Mouse (Mus musculus) forebrain, postnatal 0 days (tissue): ENCODE data around the gene Lsamp. TPM values are rescaled to one million over a fixed set of nuclear protein-coding genes. Genes with fewer than 3 reads are reported as not detected.

Source experiments
- ATAC-seq: fragments of 200-750 bp; cut with Nextera tagmentation; 2 replicates; pipeline ENCODE4 v1.8.0; 2017; ENCODE audit warnings: mild to moderate bottlenecking, moderate library complexity
- DNase-seq: peaks from one replicate; pipeline ENCODE4 v3.0.0-alpha.2; 2015
- H3K27ac ChIP-seq: fragments of 300-500 bp; sonication (generic); 2 replicates; pipeline ENCODE4 v1.5.1; 2014; ENCODE audit warnings: low read depth, mild to moderate bottlenecking, antibody characterized with exemption, low read length, moderate library complexity, mixed read lengths
- H3K27me3 ChIP-seq: fragments of 300-500 bp; sonication (generic); 2 replicates; pipeline ENCODE4 v1.6.1; 2014; ENCODE audit warnings: mild to moderate bottlenecking, low read length, mixed read lengths; ENCODE audit not compliant: insufficient read depth
- H3K36me3 ChIP-seq: fragments of 300-500 bp; sonication (generic); 2 replicates; pipeline ENCODE4 v1.6.1; 2014; ENCODE audit warnings: mild to moderate bottlenecking, moderate library complexity; ENCODE audit not compliant: insufficient read depth
- H3K4me1 ChIP-seq: fragments of 300-500 bp; sonication (generic); 2 replicates; pipeline ENCODE4 v1.6.1; 2014; ENCODE audit warnings: antibody characterized with exemption; ENCODE audit not compliant: insufficient read depth
- H3K4me2 ChIP-seq: fragments of 300-500 bp; sonication (generic); 2 replicates; pipeline ENCODE4 v1.6.1; 2014; ENCODE audit warnings: low read depth, mild to moderate bottlenecking, moderate library complexity
- H3K4me3 ChIP-seq: fragments of 300-500 bp; sonication (generic); 2 replicates; pipeline ENCODE4 v1.5.1; 2014; ENCODE audit warnings: low read depth, low read length, mixed read lengths
- H3K9ac ChIP-seq: fragments of 300-500 bp; sonication (generic); 2 replicates; pipeline ENCODE4 v1.6.1; 2014; ENCODE audit warnings: mild to moderate bottlenecking
- H3K9me3 ChIP-seq: fragments of 300-500 bp; sonication (generic); 2 replicates; pipeline ENCODE4 v1.6.1; 2016; ENCODE audit warnings: low read length
- CTCF ChIP-seq: sonication (generic); IDR thresholded peaks from 2 replicates; pipeline ENCODE4 v1.5.1; 2016; ENCODE audit warnings: antibody characterized with exemption, control low read depth, low read depth
- WGBS: fragments of 180-500 bp; shearing (Covaris S2); extraction: QIAGEN DNeasy Blood & Tissue Kit; methylation state at CpG from one replicate; pipeline ENCODE4 v1.1.7; 2014; 5-methylcytosine and 5-hydroxymethylcytosine counted together
- polyA plus RNA-seq: library from polyadenylated mRNA; unstranded; fragments of >200 nt; fragmentation: Nextera tagmentation; extraction: Ambion mirVana; gene quantifications from 2 replicates; pipeline ENCODE4 v1.2.1, GENCODE M21; 2015
- total RNA-seq: library from RNA; depleted of rRNA; stranded (reverse); fragments of >200 nt; gene quantifications from 2 replicates; pipeline ENCODE4 v1.2.3, GENCODE M21; 2014

Gene Lsamp
- total and polyA plus RNA-seq, 2 experiments from 2014 or later = 74.0 to 157 TPM

- peak; percentile 97 for TF ChIP-seq CTCF
- DNase-seq = peak; percentile 90
- Histone ChIP-seq H3K4me1 (0 out of 2 replicates have a peak, but pooled peaks cover 3% of the 10 kb centered on the region), H3K4me2 (peak overlapping the region; percentile 50), H3K27me3 (no peaks in the 10 kb centered on the region), H3K4me3 (peak overlapping the region; percentile 24), H3K9me3 (no peaks in the 10 kb centered on the region), H3K27ac (0 out of 2 replicates have a peak overlapping the region, but pooled peaks have one; percentile 22), H3K36me3 (no peaks in the 10 kb centered on the region), H3K9ac (peak overlapping the region; percentile 33; the same call in 1 of the 2 replicates)
- WGBS = 19% methylated on average over 17 of the region's 17 CpGs
- ATAC-seq = peak; percentile 99
These were observed 984.1 kb downstream of the Lsamp start for GRCm38 (mm10) chr16:40968088-40968860.

- TF ChIP-seq CTCF = no peak
- no peaks in the 10 kb centered on the region for H3K27me3 ChIP-seq
- no peak overlapping the region for H3K4me3 ChIP-seq
- no peaks in the 10 kb centered on the region for H3K36me3 ChIP-seq
- H3K9ac ChIP-seq = no peak overlapping the region
- WGBS = 80% methylated on average over 3 of the region's 3 CpGs
- H3K4me1 ChIP-seq = 0 out of 2 replicates have a peak, but pooled peaks cover 3% of the 10 kb centered on the region
- no peak overlapping the region for H3K4me2 ChIP-seq
- DNase-seq = no peak
- ATAC-seq = no peak
- H3K27ac ChIP-seq = no peak overlapping the region
- H3K9me3 ChIP-seq = no peaks in the 10 kb centered on the region
These were observed 987.2 kb downstream of the Lsamp start for GRCm38 (mm10) chr16:40971382-40971781.

- no peaks in the 10 kb centered on the region for H3K9me3 ChIP-seq
- H3K4me1 ChIP-seq = no peaks in the 10 kb centered on the region
- no peak overlapping the region for H3K4me2 ChIP-seq
- no peak for TF ChIP-seq CTCF
- H3K36me3 ChIP-seq = no peaks in the 10 kb centered on the region
- no peak overlapping the region for H3K4me3 ChIP-seq
- DNase-seq = no peak
- WGBS = 20% methylated on average over 2 of the region's 2 CpGs
- ATAC-seq = no peak
- H3K27ac ChIP-seq = no peak overlapping the region
- H3K27me3 ChIP-seq = no peaks in the 10 kb centered on the region
- H3K9ac ChIP-seq = no peak overlapping the region
These were observed 989.9 kb downstream of the Lsamp start for GRCm38 (mm10) chr16:40974084-40974483.

GRCm38 (mm10) chr16:40983026-40983425 lies 998.9 kb downstream of the Lsamp start:
- Histone ChIP-seq H3K4me3 (no peak overlapping the region), H3K27me3 (no peaks in the 10 kb centered on the region), H3K9me3 (no peaks in the 10 kb centered on the region), H3K4me2 (no peak overlapping the region), H3K4me1 (no peaks in the 10 kb centered on the region), H3K27ac (no peak overlapping the region), H3K36me3 (no peaks in the 10 kb centered on the region), H3K9ac (no peak overlapping the region)
- WGBS = 27% methylated on average over 3 of the region's 3 CpGs
- DNase-seq (no peak), ATAC-seq (no peak)
- no peak for TF ChIP-seq CTCF

- Histone ChIP-seq H3K36me3 (no peaks in the 10 kb centered on the region), H3K27ac (no peak overlapping the region), H3K4me1 (no peaks in the 10 kb centered on the region), H3K9me3 (no peaks in the 10 kb centered on the region), H3K27me3 (no peaks in the 10 kb centered on the region), H3K9ac (no peak overlapping the region), H3K4me3 (no peak overlapping the region), H3K4me2 (no peak overlapping the region)
- DNase-seq = no peak
- TF ChIP-seq CTCF = no peak
- 84% methylated on average over 5 of the region's 5 CpGs for WGBS
- ATAC-seq = no peak
These were observed 1023.4 kb downstream of the Lsamp start for GRCm38 (mm10) chr16:41007569-41007968.

- Histone ChIP-seq H3K27ac (no peak overlapping the region), H3K4me3 (no peak overlapping the region), H3K9me3 (no peaks in the 10 kb centered on the region), H3K4me2 (no peak overlapping the region), H3K9ac (no peak overlapping the region), H3K36me3 (no peaks in the 10 kb centered on the region), H3K27me3 (no peaks in the 10 kb centered on the region), H3K4me1 (no peaks in the 10 kb centered on the region)
- ATAC-seq (no peak), DNase-seq (no peak)
- no peak for TF ChIP-seq CTCF
These were observed 1050.6 kb downstream of the Lsamp start for GRCm38 (mm10) chr16:41034746-41035145.

GRCm38 (mm10) chr16:41041686-41042085 lies 1057.5 kb downstream of the Lsamp start:
- TF ChIP-seq CTCF = no peak
- no peaks in the 10 kb centered on the region for H3K27me3 ChIP-seq
- H3K9me3 ChIP-seq = no peaks in the 10 kb centered on the region
- H3K4me1 ChIP-seq = no peaks in the 10 kb centered on the region
- no peaks in the 10 kb centered on the region for H3K36me3 ChIP-seq
- no peak overlapping the region for H3K9ac ChIP-seq
- no peak overlapping the region for H3K4me3 ChIP-seq
- no peak overlapping the region for H3K4me2 ChIP-seq
- ATAC-seq (0 out of 2 replicates have a peak, but pooled peaks have one; percentile 29), DNase-seq (no peak)
- H3K27ac ChIP-seq = no peak overlapping the region
- WGBS = 49% methylated on average over 2 of the region's 2 CpGs
